Mouse (Mus musculus) neural tube, embryonic 12.5 days (tissue): ENCODE data around the gene Ankrd13c. TPM values are rescaled to one million over a fixed set of nuclear protein-coding genes. Genes with fewer than 3 reads are reported as not detected.
A peak's percentile ranks its signal among the peaks of the same experiment; 100 is the strongest.
"Not testable (repeated sequence)": the region's sequence is repeated elsewhere in the genome, so short reads cannot be mapped to it uniquely, and the experiment has no call there.

Experiments
- ATAC-seq: fragments of 200-750 bp; cut with Nextera tagmentation; 2 replicates; pipeline ENCODE4 v1.8.0; 2017; ENCODE audit warnings: low read depth, mild to moderate bottlenecking, moderate TSS enrichment, moderate library complexity; ENCODE audit not compliant: low FRiP score
- H3K27ac ChIP-seq: fragments of 300-500 bp; sonication (generic); 2 replicates; pipeline ENCODE4 v1.5.1; 2016
- H3K27me3 ChIP-seq: fragments of 300-500 bp; sonication (generic); replicated peaks from 2 replicates; pipeline ENCODE4 v1.6.1; 2016; ENCODE audit warnings: mild to moderate bottlenecking
- H3K36me3 ChIP-seq: fragments of 300-500 bp; sonication (generic); 2 replicates; pipeline ENCODE4 v1.6.1; 2016; ENCODE audit warnings: mild to moderate bottlenecking
- H3K4me1 ChIP-seq: fragments of 300-500 bp; sonication (generic); 2 replicates; pipeline ENCODE4 v1.6.1; 2016
- H3K4me2 ChIP-seq: fragments of 300-500 bp; sonication (generic); replicated peaks from 2 replicates; pipeline ENCODE4 v1.6.1; 2016; ENCODE audit warnings: mild to moderate bottlenecking
- H3K4me3 ChIP-seq: fragments of 300-500 bp; sonication (generic); 2 replicates; pipeline ENCODE4 v1.5.1; 2016
- H3K9ac ChIP-seq: fragments of 300-500 bp; sonication (generic); 2 replicates; pipeline ENCODE4 v1.6.1; 2016; ENCODE audit warnings: mild to moderate bottlenecking
- H3K9me3 ChIP-seq: fragments of 300-500 bp; sonication (generic); 2 replicates; pipeline ENCODE4 v1.6.1; 2016; ENCODE audit warnings: mild to moderate bottlenecking
- WGBS: fragments of 180-500 bp; shearing (Covaris S2); methylation state at CpG from one replicate; pipeline ENCODE4 v1.1.7; 2016; 5-methylcytosine and 5-hydroxymethylcytosine counted together
- polyA plus RNA-seq: library from polyadenylated mRNA; unstranded; fragments of >200 nt; fragmentation: Nextera tagmentation; extraction: Ambion mirVana; gene quantifications from 2 replicates; pipeline ENCODE4 v1.2.1, GENCODE M21; 2016

Ankrd13c gene
- polyA plus RNA-seq, 1 experiment from 2014 or later: 29.8 TPM

GRCm38 (mm10) chr3:157926761-157927160, 20.3 kb upstream of the Ankrd13c start:
- WGBS: 67% methylated on average over 2 of the region's 2 CpGs

GRCm38 (mm10) chr3:157928731-157929130, 18.3 kb upstream of the Ankrd13c start:
- H3K27me3 ChIP-seq: no peaks in the 10 kb centered on the region
- 96% methylated on average over 2 of the region's 2 CpGs for WGBS
- no peak overlapping the region for H3K27ac ChIP-seq
- no peaks in the 10 kb centered on the region; the same call in 1 of the 2 replicates for H3K4me1 ChIP-seq
- H3K9me3 ChIP-seq: no peaks in the 10 kb centered on the region
- no peaks in the 10 kb centered on the region for H3K36me3 ChIP-seq
- no peak overlapping the region for H3K4me3 ChIP-seq
- ATAC-seq: no peak
- no peak overlapping the region for H3K4me2 ChIP-seq
- H3K9ac ChIP-seq: no peak overlapping the region

More at GRCm38 (mm10) chr3:157926761-157927160, 20.3 kb upstream of the Ankrd13c start:
- no peak overlapping the region for H3K27ac ChIP-seq
- no peaks in the 10 kb centered on the region for H3K36me3 ChIP-seq
- no peak overlapping the region for H3K9ac ChIP-seq
- H3K27me3 ChIP-seq: no peaks in the 10 kb centered on the region
- no peak overlapping the region for H3K4me2 ChIP-seq
- ATAC-seq: no peak
- H3K9me3 ChIP-seq: no peaks in the 10 kb centered on the region
- H3K4me3 ChIP-seq: no peak overlapping the region
- H3K4me1 ChIP-seq: no peaks in the 10 kb centered on the region; the same call in 1 of the 2 replicates

- no peak for ATAC-seq
- no peak overlapping the region for H3K27ac ChIP-seq
- no peak overlapping the region for H3K4me2 ChIP-seq
- 80% methylated on average over 1 of the region's 1 CpGs for WGBS
- H3K36me3 ChIP-seq: no peaks in the 10 kb centered on the region
- no peak overlapping the region for H3K9ac ChIP-seq
- H3K4me1 ChIP-seq: no peaks in the 10 kb centered on the region; the same call in 1 of the 2 replicates
- H3K9me3 ChIP-seq: no peaks in the 10 kb centered on the region
- H3K27me3 ChIP-seq: no peaks in the 10 kb centered on the region
- H3K4me3 ChIP-seq: no peak overlapping the region
These were observed 17.6 kb upstream of the Ankrd13c start for GRCm38 (mm10) chr3:157929417-157929816.

GRCm38 (mm10) chr3:157931592-157931991, 15.4 kb upstream of the Ankrd13c start:
- H3K27me3 ChIP-seq: no peaks in the 10 kb centered on the region

GRCm38 (mm10) chr3:157932074-157932473, 15.0 kb upstream of the Ankrd13c start:
- Histone ChIP-seq H3K27me3 (no peaks in the 10 kb centered on the region), H3K9me3 (no peaks in the 10 kb centered on the region), H3K4me3 (no peak overlapping the region), H3K4me2 (no peak overlapping the region), H3K36me3 (no peaks in the 10 kb centered on the region), H3K4me1 (no peaks in the 10 kb centered on the region), H3K27ac (no peak overlapping the region), H3K9ac (no peak overlapping the region)
- no peak for ATAC-seq
- WGBS: 56% methylated on average over 3 of the region's 3 CpGs

More at GRCm38 (mm10) chr3:157931592-157931991, 15.4 kb upstream of the Ankrd13c start:
- no peaks in the 10 kb centered on the region for H3K9me3 ChIP-seq
- no peak overlapping the region for H3K4me2 ChIP-seq
- H3K4me3 ChIP-seq: no peak overlapping the region
- 52% methylated on average over 3 of the region's 3 CpGs for WGBS
- H3K36me3 ChIP-seq: no peaks in the 10 kb centered on the region
- H3K9ac ChIP-seq: no peak overlapping the region
- no peak for ATAC-seq
- H3K27ac ChIP-seq: no peak overlapping the region
- no peaks in the 10 kb centered on the region for H3K4me1 ChIP-seq

GRCm38 (mm10) chr3:157933223-157933622, 13.8 kb upstream of the Ankrd13c start:
- H3K4me3 ChIP-seq, H3K4me2 ChIP-seq, H3K27ac ChIP-seq, H3K4me1 ChIP-seq, H3K27me3 ChIP-seq, H3K9ac ChIP-seq, H3K9me3 ChIP-seq, ATAC-seq, H3K36me3 ChIP-seq: not testable (repeated sequence)
- 74% methylated on average over 5 of the region's 6 CpGs for WGBS

- 86% methylated on average over 3 of the region's 3 CpGs for WGBS
- Histone ChIP-seq H3K27ac (no peak overlapping the region), H3K4me1 (no peaks in the 10 kb centered on the region), H3K36me3 (no peaks in the 10 kb centered on the region), H3K27me3 (no peaks in the 10 kb centered on the region), H3K9ac (no peak overlapping the region), H3K9me3 (no peaks in the 10 kb centered on the region), H3K4me3 (no peak overlapping the region), H3K4me2 (no peak overlapping the region)
- no peak for ATAC-seq
These were observed 12.7 kb upstream of the Ankrd13c start for GRCm38 (mm10) chr3:157934301-157934823.

GRCm38 (mm10) chr3:157938585-157938984, 8.5 kb upstream of the Ankrd13c start:
- WGBS: 93% methylated on average over 2 of the region's 2 CpGs

GRCm38 (mm10) chr3:157947383-157948280, 593 bp downstream of the Ankrd13c start:
- H3K27me3 ChIP-seq: no peaks in the 10 kb centered on the region
- H3K4me2 ChIP-seq: peak overlapping the region; percentile 96
- no peaks in the 10 kb centered on the region for H3K9me3 ChIP-seq
- peak; percentile 76 for ATAC-seq
- H3K36me3 ChIP-seq: no peaks in the 10 kb centered on the region
- H3K4me3 ChIP-seq: peak overlapping the region; percentile 100
- H3K27ac ChIP-seq: peak overlapping the region; percentile 89
- H3K4me1 ChIP-seq: peaks cover 8% of the 10 kb centered on the region
- WGBS: under 1% methylated on average over 93 of the region's 93 CpGs
- H3K9ac ChIP-seq: peak overlapping the region; percentile 96

More at GRCm38 (mm10) chr3:157938585-157938984, 8.5 kb upstream of the Ankrd13c start:
- H3K4me3 ChIP-seq: no peak overlapping the region
- H3K27ac ChIP-seq: no peak overlapping the region
- H3K9me3 ChIP-seq: no peaks in the 10 kb centered on the region
- H3K4me2 ChIP-seq: no peak overlapping the region
- ATAC-seq: no peak
- H3K4me1 ChIP-seq: no peaks in the 10 kb centered on the region
- H3K9ac ChIP-seq: no peak overlapping the region
- H3K27me3 ChIP-seq: no peaks in the 10 kb centered on the region
- H3K36me3 ChIP-seq: no peaks in the 10 kb centered on the region

- H3K4me1 ChIP-seq: peaks cover 8% of the 10 kb centered on the region
- no peak overlapping the region for H3K4me2 ChIP-seq
- H3K9ac ChIP-seq: no peak overlapping the region
- no peak overlapping the region for H3K27ac ChIP-seq
- 95% methylated on average over 2 of the region's 2 CpGs for WGBS
- H3K4me3 ChIP-seq: no peak overlapping the region
- no peaks in the 10 kb centered on the region for H3K27me3 ChIP-seq
- no peaks in the 10 kb centered on the region for H3K9me3 ChIP-seq
- no peak for ATAC-seq
- H3K36me3 ChIP-seq: no peaks in the 10 kb centered on the region
These were observed 5.7 kb downstream of the Ankrd13c start for GRCm38 (mm10) chr3:157952716-157953115.

GRCm38 (mm10) chr3:157955466-157955865, 8.4 kb downstream of the Ankrd13c start:
- H3K27ac ChIP-seq: no peak overlapping the region
- no peaks in the 10 kb centered on the region for H3K9me3 ChIP-seq
- ATAC-seq: no peak
- H3K9ac ChIP-seq: no peak overlapping the region
- H3K27me3 ChIP-seq: no peaks in the 10 kb centered on the region
- 95% methylated on average over 2 of the region's 2 CpGs for WGBS
- no peak overlapping the region for H3K4me3 ChIP-seq
- H3K4me2 ChIP-seq: no peak overlapping the region
- no peaks in the 10 kb centered on the region for H3K4me1 ChIP-seq
- H3K36me3 ChIP-seq: no peaks in the 10 kb centered on the region

GRCm38 (mm10) chr3:157956201-157956600, 9.2 kb downstream of the Ankrd13c start:
- 98% methylated on average over 3 of the region's 3 CpGs for WGBS
- no peak for ATAC-seq
- Histone ChIP-seq H3K4me3 (no peak overlapping the region), H3K27me3 (no peaks in the 10 kb centered on the region), H3K27ac (no peak overlapping the region), H3K4me1 (no peaks in the 10 kb centered on the region), H3K9ac (no peak overlapping the region), H3K9me3 (no peaks in the 10 kb centered on the region), H3K36me3 (no peaks in the 10 kb centered on the region), H3K4me2 (no peak overlapping the region)
